Mouse (Mus musculus) midbrain, embryonic 12.5 days (tissue): ENCODE results near the gene Reg3d. TPM values are rescaled to one million over a fixed set of nuclear protein-coding genes. Genes with fewer than 3 reads are reported as not detected.

Source experiments
- ATAC-seq: fragments of 200-750 bp; cut with Nextera tagmentation; 2 replicates; pipeline ENCODE4 v1.8.0; 2017; ENCODE audit warnings: low read depth, moderate TSS enrichment, moderate library complexity; ENCODE audit not compliant: low FRiP score
- H3K27ac ChIP-seq: fragments of 300-500 bp; sonication (generic); replicated peaks from 2 replicates; pipeline ENCODE4 v1.5.1; 2016; ENCODE audit warnings: mild to moderate bottlenecking
- H3K27me3 ChIP-seq: fragments of 300-500 bp; sonication (generic); 2 replicates; pipeline ENCODE4 v1.6.1; 2016; ENCODE audit warnings: mild to moderate bottlenecking
- H3K36me3 ChIP-seq: fragments of 300-500 bp; sonication (generic); 2 replicates; pipeline ENCODE4 v1.6.1; 2016
- H3K4me1 ChIP-seq: fragments of 300-500 bp; sonication (generic); 2 replicates; pipeline ENCODE4 v1.6.1; 2016
- H3K4me2 ChIP-seq: fragments of 300-500 bp; sonication (generic); replicated peaks from 2 replicates; pipeline ENCODE4 v1.6.1; 2016; ENCODE audit warnings: mild to moderate bottlenecking, moderate library complexity
- H3K4me3 ChIP-seq: fragments of 300-500 bp; sonication (generic); 2 replicates; pipeline ENCODE4 v1.5.1; 2016; ENCODE audit warnings: mild to moderate bottlenecking
- H3K9ac ChIP-seq: fragments of 300-500 bp; sonication (generic); replicated peaks from 2 replicates; pipeline ENCODE4 v1.6.1; 2016; ENCODE audit warnings: mild to moderate bottlenecking, moderate library complexity
- H3K9me3 ChIP-seq: fragments of 300-500 bp; sonication (generic); 2 replicates; pipeline ENCODE4 v1.6.1; 2016; ENCODE audit warnings: mild to moderate bottlenecking
- polyA plus RNA-seq: library from polyadenylated mRNA; unstranded; fragments of >200 nt; fragmentation: Nextera tagmentation; extraction: Ambion mirVana; gene quantifications from 2 replicates; pipeline ENCODE4 v1.2.1, GENCODE M21; 2016

Gene Reg3d
- polyA plus RNA-seq, 1 experiment from 2014 or later: not detected

DNA sequence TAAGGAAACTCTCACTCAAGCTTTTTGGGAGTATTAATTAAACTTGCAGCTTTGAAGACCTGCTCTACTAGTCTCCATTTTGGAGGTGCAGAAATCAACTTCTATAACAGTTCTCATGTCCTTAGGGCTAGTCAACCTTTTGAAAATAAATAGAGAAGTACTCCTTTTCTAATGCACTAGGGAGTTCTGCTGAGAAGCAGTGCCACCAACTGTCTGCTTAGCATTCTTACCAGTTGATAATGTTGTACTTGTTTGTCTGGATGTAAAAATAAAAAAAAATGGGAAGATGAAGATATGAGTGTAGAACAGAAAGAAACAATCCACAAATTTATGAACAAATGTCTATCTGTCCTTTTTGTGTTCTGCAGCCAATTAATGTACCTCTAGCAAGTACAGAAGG, 50.9 kb downstream of the Reg3d start:
- H3K27me3 ChIP-seq: no peaks in the 10 kb centered on the region
- no peak overlapping the region for H3K4me3 ChIP-seq
- H3K9ac ChIP-seq: no peak overlapping the region
- H3K27ac ChIP-seq: no peak overlapping the region
- ATAC-seq: no peak
- H3K9me3 ChIP-seq: no peaks in the 10 kb centered on the region
- H3K4me1 ChIP-seq: no peaks in the 10 kb centered on the region
- H3K4me2 ChIP-seq: no peak overlapping the region
- H3K36me3 ChIP-seq: no peaks in the 10 kb centered on the region

Other genes with a start within 250 kb of the Reg3d start
- not detected in 2 replicates for gene Reg3b, start 8.2 kb downstream of the Reg3d start, polyA plus RNA-seq
- not detected in 2 replicates for gene Reg3a, start 1.8 kb upstream of the Reg3d start, polyA plus RNA-seq
- gene Reg2, start 16.8 kb upstream of the Reg3d start, polyA plus RNA-seq: not detected in 2 replicates
- gene Reg1, start 43.8 kb upstream of the Reg3d start, polyA plus RNA-seq: not detected in 2 replicates
- gene Reg3g, start 90.0 kb upstream of the Reg3d start, polyA plus RNA-seq: not detected in 2 replicates